Mouse (Mus musculus) ES-CJ7 (cell line): Measurements from ENCODE around the gene Ranbp1.
"Not testable (repeated sequence)": the region's sequence is repeated elsewhere in the genome, so short reads cannot be mapped to it uniquely, and the experiment has no call there.

Experiments
- DNase-seq: peaks from one replicate; pipeline ENCODE4 v3.0.0; 2011; ENCODE audit warnings: low read depth, low spot score

Gene Ranbp1

DNA sequence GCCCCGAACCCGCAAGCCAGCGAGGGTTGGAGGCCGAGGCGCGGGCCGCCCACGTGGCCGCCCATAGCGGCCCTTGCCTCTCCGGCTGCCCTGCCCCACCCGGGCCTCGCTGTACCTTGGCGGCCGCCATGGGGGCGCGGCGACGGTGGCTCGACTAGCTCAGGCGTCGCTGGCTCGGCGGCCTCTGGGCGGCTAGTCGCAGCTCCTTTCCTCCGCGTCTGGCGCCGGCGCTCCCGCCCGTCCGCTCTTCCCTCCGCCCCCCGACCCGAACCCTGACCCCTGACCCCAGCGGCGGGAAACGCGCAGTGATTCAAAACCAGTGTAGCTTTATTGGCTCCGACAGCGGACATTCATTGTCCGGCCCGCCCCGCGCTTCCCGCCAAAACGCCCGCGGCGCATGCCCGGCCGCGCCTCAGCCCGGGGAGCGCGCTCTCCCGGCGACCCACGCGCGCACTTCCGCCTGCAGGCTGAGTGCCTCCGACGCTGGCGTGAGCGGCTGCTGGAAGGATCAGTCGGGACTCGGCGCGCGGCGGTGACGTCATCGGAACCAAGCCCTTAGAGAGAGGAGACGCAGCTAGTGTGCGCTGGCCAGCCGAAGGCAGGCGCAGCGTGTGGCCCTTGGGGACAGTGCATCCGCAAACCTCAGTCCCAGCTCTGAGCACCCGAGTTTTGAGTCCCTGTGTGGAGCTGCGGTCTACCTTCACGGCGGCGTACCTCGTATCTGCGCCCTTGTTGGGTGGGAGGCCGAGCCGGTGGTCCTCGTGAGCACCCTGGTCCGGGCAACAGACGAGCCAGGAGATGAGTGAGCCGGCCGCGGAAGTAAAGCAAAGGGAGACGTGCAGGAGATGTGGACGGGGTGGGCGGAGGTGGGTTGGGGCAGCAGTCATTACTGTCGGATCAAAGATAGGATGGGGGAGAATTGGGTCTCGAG lies at the start of gene Ranbp1, which contains the start of gene Trmt2a:
Gene Ranbp1, minus strand, starts transcription at position 300 of the 931 bp plus-strand sequence.
Gene Trmt2a, plus strand, starts transcription at position 247 of the 931 bp plus-strand sequence.
- peak; percentile 98 for DNase-seq

DNA sequence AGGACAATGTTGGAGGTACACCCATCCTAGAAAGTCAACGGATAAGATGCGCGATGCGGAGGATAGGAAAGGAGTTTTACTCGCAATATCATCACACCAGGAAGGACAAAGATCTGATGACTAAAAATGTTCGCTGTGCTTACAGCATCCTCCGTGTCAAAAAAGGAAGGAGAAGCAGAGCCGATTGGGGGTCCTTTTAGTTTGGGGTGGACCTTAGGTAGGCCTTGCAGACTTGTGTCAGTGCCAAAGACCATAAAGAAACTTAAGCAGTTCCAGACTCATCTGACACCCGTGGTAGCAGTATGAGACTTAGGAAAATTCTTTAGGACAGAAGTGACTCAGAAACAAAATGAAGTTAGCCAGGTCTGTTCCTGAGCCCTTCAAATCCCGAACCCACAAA lies 41.1 kb upstream of the Ranbp1 start:
- not testable (repeated sequence) for DNase-seq

DNA sequence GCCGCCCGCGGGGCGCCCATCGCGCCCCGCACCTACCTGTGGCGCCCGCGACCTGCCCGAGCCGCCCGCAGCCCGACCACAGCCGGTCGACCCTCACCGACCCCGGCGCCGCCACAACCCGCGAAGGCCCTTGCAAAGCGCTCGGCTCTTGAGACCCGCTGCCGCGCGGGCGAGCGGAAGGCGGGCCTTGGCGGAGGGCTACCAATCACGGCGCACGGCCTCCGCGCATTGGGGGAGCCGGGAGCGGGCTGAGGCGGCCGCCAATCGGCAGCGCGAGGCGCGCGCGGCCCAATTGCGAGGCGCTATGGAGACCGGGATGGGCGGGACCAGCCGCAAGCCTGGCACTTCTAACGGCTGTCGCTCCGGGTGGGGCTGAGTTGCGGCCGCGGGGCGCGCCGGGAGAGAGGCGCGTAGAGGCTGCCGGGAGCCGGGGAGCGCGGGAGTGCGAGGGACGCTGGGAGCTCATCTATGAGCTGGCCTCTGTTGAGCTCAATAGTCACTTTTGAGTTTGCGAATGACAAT lies 40.6 kb upstream of the Ranbp1 start, which contains the start of gene Dgcr8:
Gene Dgcr8, minus strand, starts transcription at position 180 of the 522 bp plus-strand sequence.
- peak; percentile 95 for DNase-seq

DNA sequence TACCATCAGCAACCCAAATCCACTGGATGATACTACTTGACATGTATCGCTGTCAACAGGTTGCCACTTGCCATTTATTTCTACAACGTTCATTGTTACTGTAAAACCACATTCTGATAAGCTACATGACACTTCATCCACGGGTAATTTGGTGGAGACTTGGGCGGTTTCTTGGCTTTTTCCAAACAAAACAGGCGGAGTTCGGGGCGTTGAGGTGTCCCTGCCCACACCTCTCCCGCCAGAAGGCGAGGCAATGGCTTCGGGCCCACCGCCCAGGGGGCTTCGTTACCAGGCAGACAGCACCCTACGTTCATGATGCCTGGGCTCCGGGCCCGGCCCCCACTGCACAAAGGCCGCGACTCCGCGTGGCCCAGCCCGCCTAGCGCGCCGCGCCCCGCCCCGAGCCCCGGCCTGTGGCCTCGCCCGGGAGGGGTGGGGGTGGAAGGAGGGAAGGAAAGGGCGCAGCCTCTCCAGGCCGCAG lies 40.1 kb upstream of the Ranbp1 start:
- peak; percentile 29 for DNase-seq

DNA sequence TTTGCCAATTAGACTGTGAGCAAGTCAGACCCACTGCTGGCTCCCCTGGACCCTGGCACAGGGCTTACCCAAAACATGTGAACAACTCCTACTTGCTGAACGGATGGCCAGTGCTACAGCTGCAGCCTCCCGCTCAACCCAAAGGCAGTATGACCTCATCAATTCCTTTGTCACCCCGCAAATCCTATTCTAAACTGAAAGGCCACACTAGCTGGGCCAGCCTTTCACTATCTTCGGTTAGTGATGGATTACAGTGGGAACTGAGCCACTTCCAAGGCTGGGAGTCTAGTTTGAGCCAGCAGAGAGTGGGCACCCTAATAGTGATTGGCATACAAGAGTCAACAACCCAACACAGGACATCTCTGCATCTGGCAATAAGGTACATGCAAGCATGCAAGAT lies 39.6 kb upstream of the Ranbp1 start:
- peak; percentile 21 for DNase-seq

DNA sequence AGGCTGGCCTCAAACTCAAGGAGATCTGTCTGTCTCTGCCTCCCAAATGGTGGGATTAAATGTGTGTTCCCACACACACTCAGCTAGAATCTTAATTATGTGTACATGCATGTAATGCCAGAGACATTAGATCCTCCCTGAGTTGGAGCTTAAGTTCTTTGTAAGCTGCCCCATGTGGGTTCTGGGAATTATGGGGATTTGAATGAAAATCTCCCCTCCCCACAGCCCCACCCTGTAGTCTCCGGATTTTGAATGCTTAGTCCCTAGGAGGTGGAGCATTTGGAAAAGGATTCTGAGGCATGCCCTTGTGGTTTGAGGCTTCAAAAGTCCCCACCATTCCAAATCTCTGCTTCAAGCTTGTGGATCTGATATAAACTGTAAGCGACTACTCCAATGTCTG lies 26.6 kb upstream of the Ranbp1 start:
- DNase-seq, result peak; percentile 50

DNA sequence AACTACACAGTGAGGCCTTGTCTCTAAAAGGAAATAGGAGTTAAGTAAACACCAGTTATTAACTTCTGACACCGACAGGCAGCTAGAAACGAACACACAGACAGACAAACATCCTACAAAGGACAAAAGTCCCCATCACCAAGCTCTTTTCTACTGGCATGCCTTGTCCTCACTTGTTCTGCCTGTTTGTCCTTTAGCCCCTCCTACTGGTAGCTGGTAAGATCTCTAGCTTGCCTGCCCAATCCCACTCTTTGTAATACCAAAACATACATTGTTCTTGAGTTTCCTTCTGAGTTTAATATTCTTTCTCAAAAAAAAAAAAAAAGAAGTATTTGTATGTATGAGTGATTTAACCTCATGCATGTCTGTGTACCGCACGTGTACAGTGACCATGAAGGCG lies 19.6 kb upstream of the Ranbp1 start:
- DNase-seq, result peak; percentile 62

DNA sequence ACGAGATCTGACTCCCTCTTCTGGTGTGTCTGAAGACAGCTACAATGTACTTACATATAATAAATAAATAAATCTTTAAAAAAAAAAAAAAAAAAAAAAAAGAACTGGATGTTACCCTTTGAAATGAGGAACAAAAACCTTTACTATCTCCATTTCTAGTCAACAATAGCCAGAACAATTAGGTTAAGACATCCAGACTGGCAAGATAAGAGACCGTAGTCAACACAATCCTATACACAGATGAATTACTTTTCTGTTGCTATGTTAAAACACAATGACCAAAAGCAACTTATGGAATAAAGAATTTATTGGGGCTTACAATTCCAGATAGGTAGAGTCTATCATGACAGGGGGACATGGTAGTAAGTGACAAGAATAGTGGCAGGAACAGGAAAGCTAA lies 16.5 kb upstream of the Ranbp1 start:
- DNase-seq, result no peak

DNA sequence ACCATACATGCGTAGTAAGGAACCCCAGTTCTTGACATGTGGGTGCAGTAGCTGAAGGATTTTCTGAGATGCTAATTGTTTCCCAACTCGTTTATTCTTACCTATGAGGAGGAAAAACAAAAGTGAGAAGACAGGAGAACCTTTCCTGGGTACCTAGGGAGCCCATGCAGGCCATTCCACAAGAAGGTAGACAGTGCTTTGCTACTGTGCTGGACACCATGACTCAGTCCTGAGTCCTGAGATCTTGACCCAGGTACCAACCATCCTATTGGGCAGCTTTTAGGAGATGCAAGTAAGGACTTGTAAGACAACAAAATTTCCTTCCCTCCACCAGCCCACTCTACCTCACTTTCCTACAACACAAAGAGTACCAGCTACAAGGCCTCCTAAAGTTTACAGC lies 9.7 kb upstream of the Ranbp1 start, which contains the start of gene Gm49776:
Gene Gm49776, minus strand, starts transcription at position 101 of the 400 bp plus-strand sequence.
- no peak for DNase-seq

DNA sequence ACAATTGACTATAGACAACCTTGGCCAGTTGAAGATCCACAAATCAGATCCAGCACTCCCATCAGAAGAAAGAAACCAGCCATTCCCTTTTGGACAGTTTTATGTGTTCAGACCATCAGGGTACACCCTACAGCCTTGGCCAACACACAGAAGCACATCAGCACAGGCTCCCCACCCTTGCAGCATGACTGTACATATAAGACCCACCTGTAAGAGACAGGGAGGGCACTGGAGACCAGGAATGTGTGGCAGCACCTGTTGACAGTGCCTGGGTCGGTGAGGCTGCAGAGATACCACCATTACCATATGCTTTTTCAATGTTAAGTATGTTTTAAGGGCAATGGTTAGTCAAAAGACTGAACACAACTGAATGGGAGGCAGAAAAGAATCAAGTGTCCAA lies 5.3 kb upstream of the Ranbp1 start:
- no peak for DNase-seq

DNA sequence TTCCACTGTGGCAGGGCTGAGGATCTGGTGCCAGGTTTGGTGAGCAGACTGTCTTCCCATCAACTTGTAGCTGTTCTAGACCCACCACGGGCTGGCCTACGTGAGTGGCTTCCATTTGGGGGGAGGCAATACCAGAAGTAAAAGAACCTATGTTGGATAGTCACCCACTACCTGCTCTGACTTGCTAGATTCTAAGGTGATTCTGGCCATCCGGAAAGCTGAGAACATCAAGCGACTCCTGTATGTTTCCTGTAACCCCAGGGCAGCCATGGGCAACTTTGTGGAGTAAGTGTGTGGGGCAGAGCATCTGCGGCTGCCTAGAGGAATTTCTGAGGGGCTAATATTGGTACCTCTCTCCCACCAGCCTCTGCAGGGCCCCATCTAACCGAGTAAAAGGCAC lies 4.2 kb upstream of the Ranbp1 start:
- no peak for DNase-seq

DNA sequence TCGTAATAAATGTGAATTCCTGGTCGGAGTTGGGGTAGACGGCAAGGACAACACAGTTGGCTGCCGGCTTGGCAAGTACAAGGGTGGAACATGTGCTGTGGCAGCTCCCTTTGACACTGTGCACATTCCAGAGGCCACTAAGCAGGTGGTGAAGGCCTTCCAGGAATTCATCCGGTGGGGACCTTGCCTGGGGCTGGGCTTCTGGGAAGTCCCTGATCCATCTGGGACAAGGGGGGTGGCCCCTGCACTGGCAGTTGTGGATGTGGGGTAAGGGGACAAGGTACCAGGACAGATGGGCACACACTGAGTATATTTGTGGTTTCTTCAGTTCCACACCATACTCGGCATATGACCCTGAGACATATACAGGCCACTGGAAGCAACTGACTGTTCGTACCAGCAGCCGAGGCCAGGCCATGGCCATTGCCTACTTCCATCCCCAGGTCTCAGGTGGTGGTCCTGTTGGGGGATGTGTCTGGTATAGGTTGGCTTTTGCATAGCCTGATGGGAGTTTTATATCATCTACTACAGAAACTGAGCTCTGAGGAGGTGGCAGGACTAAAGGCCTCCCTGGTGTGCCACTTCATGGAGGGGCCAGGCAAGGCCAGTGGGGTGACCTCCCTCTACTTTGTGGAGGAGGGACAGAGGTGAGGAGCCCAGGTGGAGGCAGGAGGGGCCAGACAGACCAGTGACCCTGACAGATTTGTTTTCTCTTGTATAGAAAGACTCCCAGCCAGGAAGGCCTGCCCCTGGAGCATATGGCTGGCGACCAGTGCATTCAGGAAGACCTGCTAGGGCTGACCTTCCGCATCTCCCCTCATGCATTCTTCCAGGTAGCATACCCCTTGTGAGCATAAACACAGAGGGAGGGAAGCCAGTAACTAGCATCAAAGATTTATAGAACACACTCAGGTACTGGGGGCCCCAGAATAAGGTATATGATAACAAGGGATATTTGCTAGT lies 2.6 kb upstream of the Ranbp1 start:
- DNase-seq, result no peak

DNA sequence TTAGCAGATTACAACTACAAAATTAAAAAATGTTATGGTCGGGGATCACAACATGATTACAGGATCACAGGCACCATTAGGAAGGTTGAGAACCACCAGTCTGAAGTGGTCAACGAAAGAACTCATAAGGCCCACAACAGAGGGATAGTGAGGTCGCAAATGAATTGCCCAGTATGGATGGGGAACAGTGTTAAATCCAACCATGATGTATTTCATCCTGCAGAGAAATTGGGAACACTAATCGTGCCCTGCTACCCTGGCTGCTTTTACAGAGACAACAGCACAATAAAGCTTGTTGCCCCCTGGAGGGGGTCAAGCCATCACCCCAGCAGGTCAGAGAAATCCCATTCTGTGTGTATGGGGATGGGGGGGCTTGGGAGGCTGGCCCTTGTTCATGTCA lies 1.7 kb upstream of the Ranbp1 start:
- DNase-seq, result no peak

DNA sequence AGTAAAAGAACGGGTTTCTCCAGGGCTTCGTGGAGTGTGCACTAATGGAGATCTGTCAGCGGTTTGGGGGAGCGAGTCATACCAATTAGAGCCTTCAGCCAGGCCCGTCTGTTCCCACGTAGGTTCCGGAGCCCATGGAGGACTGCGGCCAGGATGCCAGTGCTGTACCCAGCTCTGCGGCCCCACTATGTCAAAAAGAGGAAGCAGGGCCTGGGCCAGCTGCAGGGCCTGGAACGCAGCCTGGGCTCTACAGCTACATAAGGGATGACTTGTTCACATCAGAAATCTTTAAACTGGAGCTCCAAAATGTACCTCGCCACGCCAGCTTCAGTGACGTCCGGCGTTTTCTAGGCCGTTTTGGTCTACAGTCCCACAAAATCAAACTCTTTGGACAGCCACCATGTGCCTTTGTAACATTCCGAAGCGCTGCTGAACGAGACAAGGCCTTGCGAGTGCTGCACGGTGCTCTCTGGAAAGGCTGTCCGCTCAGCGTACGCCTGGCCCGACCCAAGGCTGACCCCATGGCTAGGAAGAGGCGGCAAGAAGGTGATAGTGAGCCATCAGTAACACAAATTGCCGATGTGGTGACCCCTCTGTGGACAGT lies 934 bp upstream of the Ranbp1 start:
- DNase-seq, result no peak

DNA sequence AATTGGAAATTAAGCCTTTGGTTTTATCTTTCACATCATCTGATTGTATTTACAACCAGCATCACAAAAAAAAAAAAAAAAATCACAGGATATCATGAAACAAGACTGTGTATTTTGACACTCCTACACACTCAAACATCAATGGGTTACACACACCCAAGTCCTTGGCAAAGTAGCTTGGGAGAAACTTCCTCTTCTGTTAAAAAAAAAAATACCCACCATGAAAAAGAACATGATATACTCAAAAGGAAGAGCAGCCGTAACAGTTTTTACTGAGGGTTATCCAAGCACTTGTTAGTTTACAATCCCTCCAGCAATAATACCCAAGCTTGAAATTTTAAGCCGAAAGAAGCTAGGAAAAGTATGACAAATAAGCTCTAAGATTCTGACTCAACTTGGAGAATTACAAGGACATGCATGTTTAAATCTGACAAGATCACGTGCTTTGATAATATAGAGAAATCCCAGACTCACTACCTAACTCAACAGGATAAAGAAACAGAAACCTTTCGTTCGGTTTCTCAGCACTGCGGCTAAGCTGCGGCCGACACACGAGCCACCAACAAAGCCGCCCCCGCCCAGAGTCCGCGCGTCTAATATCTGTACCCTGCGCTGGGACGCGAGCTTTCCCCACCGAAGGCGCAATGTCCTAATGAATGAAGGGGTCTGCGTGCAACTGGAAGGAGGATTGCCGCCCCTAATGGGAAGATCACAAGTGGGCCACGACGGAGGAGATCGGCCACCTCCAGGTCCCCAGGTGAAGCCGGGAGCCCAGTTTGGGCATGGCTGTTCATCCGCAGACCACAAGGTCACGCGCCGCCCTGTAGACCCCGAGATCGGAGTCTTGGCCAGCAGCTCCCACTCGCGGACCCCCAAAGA lies 772 bp downstream of the Ranbp1 start:
- DNase-seq, result peak; percentile 35

DNA sequence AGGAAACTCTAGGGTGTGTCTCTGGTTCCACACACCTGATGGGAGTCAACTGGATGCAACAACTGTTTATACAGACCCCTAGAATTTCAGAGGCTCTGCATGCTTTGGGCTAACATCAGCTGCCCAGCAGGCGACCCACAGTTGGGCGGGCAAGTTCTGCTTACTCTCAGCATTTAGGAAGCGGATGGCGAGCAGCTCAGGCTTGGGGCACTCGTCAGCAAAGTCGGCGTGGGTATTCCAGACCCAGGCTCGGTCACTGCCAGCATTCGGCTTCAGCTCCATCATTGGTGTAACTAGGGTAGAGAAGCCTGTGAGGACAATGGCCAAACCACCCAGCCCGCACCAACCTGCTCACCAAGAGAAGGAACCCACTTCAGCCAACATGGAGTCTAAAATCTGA lies 7.0 kb downstream of the Ranbp1 start:
- no peak for DNase-seq

DNA sequence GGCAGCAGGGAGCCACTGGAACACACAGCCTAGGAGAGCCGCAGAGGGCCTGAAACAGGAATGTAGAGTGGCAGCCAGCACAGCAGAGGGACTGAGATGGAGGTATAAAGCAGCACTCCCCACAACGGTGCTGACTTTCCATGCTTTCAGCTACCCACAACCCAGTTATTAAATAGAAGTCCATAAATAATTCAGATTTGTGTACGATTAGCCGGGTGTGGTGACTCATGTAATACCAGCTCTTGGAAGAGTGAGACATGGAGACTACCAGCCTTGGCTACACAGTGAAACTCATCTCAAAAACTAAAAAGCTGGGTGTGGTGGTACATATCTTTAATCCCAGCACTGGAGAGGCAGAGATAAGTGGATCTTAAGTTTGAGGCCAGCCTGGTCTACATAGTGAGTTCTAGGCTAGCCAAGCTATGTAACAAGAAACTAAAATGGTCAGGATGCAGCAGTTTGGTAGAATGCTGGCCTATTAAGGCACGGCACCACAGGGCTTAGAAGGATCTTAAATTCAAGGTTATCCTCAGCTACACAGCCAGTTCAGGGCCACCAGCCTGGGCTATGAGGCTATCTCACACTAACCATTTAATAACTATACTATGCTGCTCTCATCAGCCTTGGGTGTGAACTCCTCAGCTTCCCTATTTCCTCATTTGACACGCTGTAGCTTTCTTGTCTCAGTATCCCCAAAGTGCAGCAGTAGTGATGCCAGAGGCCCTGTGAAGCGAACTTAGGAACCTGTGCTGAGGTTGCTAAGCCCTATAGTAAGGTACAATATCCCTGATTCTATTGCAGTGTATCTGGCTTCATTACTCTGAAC lies 11.6 kb downstream of the Ranbp1 start:
- DNase-seq, result no peak

DNA sequence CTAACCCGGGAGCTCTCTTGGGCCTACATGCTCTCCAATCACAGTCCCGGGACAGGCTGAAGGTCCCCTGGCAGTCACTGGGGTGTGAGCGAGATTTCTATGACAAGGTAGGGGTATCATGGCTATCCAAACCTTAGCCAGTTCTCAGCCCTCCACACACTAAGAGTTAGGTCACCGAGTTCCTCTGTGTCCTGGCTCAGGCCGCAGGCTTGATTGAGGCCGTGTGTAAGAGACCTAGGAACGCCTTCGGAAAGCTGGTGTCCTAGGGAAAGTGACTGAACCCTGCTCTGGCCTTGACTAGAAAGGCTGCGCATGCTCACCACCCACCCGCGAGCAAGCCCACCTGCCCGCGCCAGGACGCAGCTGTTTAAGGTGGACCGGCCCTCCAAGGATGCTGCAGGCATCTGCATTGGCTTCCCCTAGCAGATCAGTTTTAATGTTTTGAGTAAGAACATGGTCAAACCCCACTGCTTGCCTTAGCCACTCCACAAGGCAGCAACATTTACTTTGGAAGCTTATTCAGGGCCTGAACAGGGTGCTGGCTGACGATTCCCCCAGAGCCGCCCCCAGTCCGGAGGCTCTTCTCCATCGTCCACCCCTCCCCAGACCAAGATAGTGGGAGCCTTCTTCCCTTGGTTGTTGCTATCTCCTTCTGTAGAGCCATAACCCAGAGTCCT lies 13.0 kb downstream of the Ranbp1 start:
- DNase-seq, result peak; percentile 48
